Mouse (Mus musculus) heart, adult 2 months (tissue): ENCODE data around the gene Usp49.

Source experiments
- CTCF ChIP-seq: fragments of 200-600 bp; IDR thresholded peaks from 2 replicates; pipeline ENCODE4 v1.8.1; 2022; ENCODE audit warnings: antibody characterized with exemption, mild to moderate bottlenecking, moderate library complexity
- EP300 ChIP-seq: fragments of 200-500 bp; IDR thresholded peaks from 2 replicates; pipeline ENCODE4 v1.6.1; 2011; ENCODE audit warnings: low read depth, low read length, control low read depth; ENCODE audit not compliant: insufficient read depth
- POLR2A ChIP-seq: fragments of 200-500 bp; IDR thresholded peaks from 2 replicates; pipeline ENCODE4 v1.6.1; 2011; ENCODE audit warnings: mild to moderate bottlenecking, low read depth, low read length, control low read depth; ENCODE audit not compliant: insufficient read depth

DNA sequence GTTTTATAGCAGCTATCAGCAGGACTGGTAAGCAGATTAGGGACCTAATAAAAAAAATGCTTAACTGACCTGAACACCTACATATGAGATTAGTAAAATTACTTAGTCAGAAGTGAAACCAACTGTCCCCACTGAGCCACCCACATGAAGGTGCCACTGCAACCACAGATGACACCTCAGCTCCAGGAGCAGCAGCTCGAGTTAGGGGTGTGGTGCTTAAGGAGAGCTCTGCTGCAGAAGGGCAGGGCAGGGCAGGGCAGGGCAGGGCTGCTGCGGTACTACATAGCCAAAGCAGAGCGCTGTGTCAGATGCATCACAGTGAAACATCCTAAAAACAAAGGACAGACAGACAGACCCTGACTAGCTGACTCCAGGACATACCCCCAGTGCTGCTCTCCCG, 52.3 kb downstream of the Usp49 start:
- TF ChIP-seq EP300 = no peak
- TF ChIP-seq POLR2A = no peak
- TF ChIP-seq CTCF = no peak
